Mouse (Mus musculus): ENCODE data around the gene Slc25a25. TPM values are rescaled to one million over a fixed set of nuclear protein-coding genes. Genes with fewer than 3 reads are reported as not detected.

Slc25a25 gene
- total and polyA plus RNA-seq, 2 experiments from 2014 or later = 46.4 to 69.6 TPM

- ATAC-seq (no peak), DNase-seq (ENCODE audit: low spot score) (no peak)
- Histone ChIP-seq H3K4me1 (ENCODE audit: insufficient read depth, low read length) (peaks cover 6% of the 10 kb centered on the region; the same call in 1 of the 2 replicates), H3K27me3 (ENCODE audit: insufficient read depth, low read length) (no peaks in the 10 kb centered on the region), H3K9me3 (ENCODE audit: low read length) (no peaks in the 10 kb centered on the region), H3K36me3 (ENCODE audit: insufficient read depth, low read length) (peaks cover 75% of the 10 kb centered on the region), H3K4me2 (ENCODE audit: low read depth, low read length) (no peak overlapping the region), H3K4me3 (ENCODE audit: low read length) (no peak overlapping the region), H3K9ac (replicated peaks; ENCODE audit: low read length) (no peak overlapping the region), H3K27ac (no peak overlapping the region)
- WGBS = 90% methylated on average over 12 of the region's 12 CpGs
- no peak for TF ChIP-seq CTCF (IDR thresholded peaks at IDR 0.05; ENCODE audit: low read depth)
Measured at GRCm38 (mm10) chr2:32418430-32419151, 32.7 kb downstream of the Slc25a25 start.

GRCm38 (mm10) chr2:32417486-32417885 lies 33.8 kb downstream of the Slc25a25 start:
- H3K4me2 ChIP-seq (ENCODE audit: low read depth, low read length) = no peak overlapping the region
- DNase-seq (ENCODE audit: low spot score) (no peak), ATAC-seq (no peak)
- H3K36me3 ChIP-seq (ENCODE audit: insufficient read depth, low read length) = peaks cover 75% of the 10 kb centered on the region
- no peaks in the 10 kb centered on the region for H3K27me3 ChIP-seq (ENCODE audit: insufficient read depth, low read length)
- H3K9ac ChIP-seq (replicated peaks; ENCODE audit: low read length) = no peak overlapping the region
- no peaks in the 10 kb centered on the region; the same call in 1 of the 2 replicates for H3K4me1 ChIP-seq (ENCODE audit: insufficient read depth, low read length)
- H3K4me3 ChIP-seq (ENCODE audit: low read length) = no peak overlapping the region
- H3K27ac ChIP-seq = no peak overlapping the region
- no peaks in the 10 kb centered on the region for H3K9me3 ChIP-seq (ENCODE audit: low read length)
- no peak for TF ChIP-seq CTCF (IDR thresholded peaks at IDR 0.05; ENCODE audit: low read depth)
- 90% methylated on average over 8 of the region's 8 CpGs for WGBS

GRCm38 (mm10) chr2:32416556-32416955 lies 34.7 kb downstream of the Slc25a25 start:
- no peaks in the 10 kb centered on the region for H3K4me1 ChIP-seq (ENCODE audit: insufficient read depth, low read length)
- 90% methylated on average over 2 of the region's 2 CpGs for WGBS
- H3K4me2 ChIP-seq (ENCODE audit: low read depth, low read length) = no peak overlapping the region
- H3K4me3 ChIP-seq (ENCODE audit: low read length) = no peak overlapping the region
- no peaks in the 10 kb centered on the region for H3K9me3 ChIP-seq (ENCODE audit: low read length)
- DNase-seq (ENCODE audit: low spot score) = no peak
- no peak for TF ChIP-seq CTCF (IDR thresholded peaks at IDR 0.05; ENCODE audit: low read depth)
- no peak for ATAC-seq
- peaks cover 75% of the 10 kb centered on the region for H3K36me3 ChIP-seq (ENCODE audit: insufficient read depth, low read length)
- no peak overlapping the region for H3K27ac ChIP-seq
- no peaks in the 10 kb centered on the region for H3K27me3 ChIP-seq (ENCODE audit: insufficient read depth, low read length)
- H3K9ac ChIP-seq (replicated peaks; ENCODE audit: low read length) = no peak overlapping the region

- ATAC-seq = no peak
- Histone ChIP-seq H3K4me3 (ENCODE audit: low read length) (no peak overlapping the region), H3K9me3 (ENCODE audit: low read length) (no peaks in the 10 kb centered on the region), H3K9ac (replicated peaks; ENCODE audit: low read length) (no peak overlapping the region), H3K4me2 (ENCODE audit: low read depth, low read length) (no peak overlapping the region), H3K36me3 (ENCODE audit: insufficient read depth, low read length) (peaks cover 68% of the 10 kb centered on the region), H3K4me1 (ENCODE audit: insufficient read depth, low read length) (no peaks in the 10 kb centered on the region), H3K27me3 (ENCODE audit: insufficient read depth, low read length) (no peaks in the 10 kb centered on the region), H3K27ac (no peak overlapping the region)
- 96% methylated on average over 12 of the region's 12 CpGs for WGBS
- no peak for TF ChIP-seq CTCF (IDR thresholded peaks at IDR 0.05; ENCODE audit: low read depth)
- no peak for DNase-seq (ENCODE audit: low spot score)
Measured at GRCm38 (mm10) chr2:32415801-32416200, 35.4 kb downstream of the Slc25a25 start.

DNA sequence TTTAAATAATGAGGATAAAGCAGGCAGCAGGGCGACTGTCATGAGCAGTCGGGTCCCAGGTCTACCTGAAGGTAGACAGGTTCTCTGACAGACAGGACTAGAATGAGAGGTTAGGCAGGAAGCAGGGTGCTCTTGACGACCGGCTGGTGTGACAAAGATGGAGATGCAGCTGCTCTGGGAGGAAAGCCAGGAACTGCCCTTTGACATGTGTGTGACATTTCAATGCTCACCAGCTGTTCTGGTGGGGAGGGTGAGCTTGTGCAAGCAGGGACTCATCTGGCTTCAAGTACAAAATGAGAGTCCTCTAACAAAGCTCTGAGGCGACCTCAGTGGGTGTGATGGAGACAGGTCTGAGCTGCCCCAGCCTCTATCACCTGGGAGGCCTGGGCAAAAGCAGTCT lies 37.3 kb downstream of the Slc25a25 start:
- Histone ChIP-seq H3K36me3 (ENCODE audit: insufficient read depth, low read length) (peaks cover 50% of the 10 kb centered on the region), H3K4me2 (ENCODE audit: low read depth, low read length) (no peak overlapping the region)
- WGBS = 54% methylated on average over 5 of the region's 5 CpGs

GRCm38 (mm10) chr2:32412742-32413531 lies 38.3 kb downstream of the Slc25a25 start:
- Histone ChIP-seq H3K4me3 (ENCODE audit: low read length) (no peak overlapping the region), H3K9me3 (ENCODE audit: low read length) (no peaks in the 10 kb centered on the region), H3K36me3 (ENCODE audit: insufficient read depth, low read length) (peaks cover 40% of the 10 kb centered on the region), H3K9ac (replicated peaks; ENCODE audit: low read length) (no peak overlapping the region), H3K27me3 (ENCODE audit: insufficient read depth, low read length) (no peaks in the 10 kb centered on the region), H3K27ac (no peak overlapping the region), H3K4me2 (ENCODE audit: low read depth, low read length) (no peak overlapping the region), H3K4me1 (ENCODE audit: insufficient read depth, low read length) (no peaks in the 10 kb centered on the region)
- DNase-seq (ENCODE audit: low spot score) (no peak), ATAC-seq (no peak)
- WGBS = 90% methylated on average over 6 of the region's 6 CpGs
- TF ChIP-seq CTCF (IDR thresholded peaks at IDR 0.05; ENCODE audit: low read depth) = no peak

More for the DNA sequence above, 37.3 kb downstream of the Slc25a25 start:
- H3K27me3 ChIP-seq (ENCODE audit: insufficient read depth, low read length) = no peaks in the 10 kb centered on the region
- no peaks in the 10 kb centered on the region for H3K9me3 ChIP-seq (ENCODE audit: low read length)
- ATAC-seq = no peak
- H3K27ac ChIP-seq = no peak overlapping the region
- DNase-seq (ENCODE audit: low spot score) = no peak
- TF ChIP-seq CTCF (IDR thresholded peaks at IDR 0.05; ENCODE audit: low read depth) = no peak
- no peak overlapping the region for H3K9ac ChIP-seq (replicated peaks; ENCODE audit: low read length)
- H3K4me3 ChIP-seq (ENCODE audit: low read length) = no peak overlapping the region
- no peaks in the 10 kb centered on the region for H3K4me1 ChIP-seq (ENCODE audit: insufficient read depth, low read length)

All from hindbrain, postnatal 0 days (tissue).